Mouse (Mus musculus) lung, postnatal 14 days (tissue): ENCODE measurements around the gene Erbb3.
A peak's percentile ranks its signal among the peaks of the same experiment; 100 is the strongest.

Source experiments
- DNase-seq: peaks from one replicate; pipeline ENCODE4 v3.0.0; 2021

Erbb3 gene

GRCm38 (mm10) chr10:128612433-128613153 is 23.1 kb upstream of the Erbb3 start:
- peak; percentile 81 for DNase-seq

DNA sequence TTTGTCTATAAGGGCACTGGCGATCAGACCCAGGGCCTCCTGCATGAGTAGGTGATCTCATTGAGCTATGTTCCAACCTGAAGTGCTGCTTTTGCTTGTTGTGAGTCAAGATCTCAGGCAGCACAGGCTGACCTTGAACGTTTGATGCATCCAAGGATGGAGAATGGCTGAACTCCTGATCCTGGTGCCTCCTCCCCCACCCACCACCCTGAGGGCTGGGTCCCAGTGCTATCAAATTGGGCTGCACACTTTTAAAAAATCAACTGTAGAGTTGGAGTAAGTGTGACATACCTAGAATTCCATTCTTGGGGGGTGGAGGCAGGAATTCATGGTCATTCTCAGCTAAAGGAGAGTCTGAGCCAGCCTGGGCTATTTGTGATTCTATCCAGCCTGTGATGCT is 17.0 kb upstream of the Erbb3 start:
- DNase-seq, result no peak

DNA sequence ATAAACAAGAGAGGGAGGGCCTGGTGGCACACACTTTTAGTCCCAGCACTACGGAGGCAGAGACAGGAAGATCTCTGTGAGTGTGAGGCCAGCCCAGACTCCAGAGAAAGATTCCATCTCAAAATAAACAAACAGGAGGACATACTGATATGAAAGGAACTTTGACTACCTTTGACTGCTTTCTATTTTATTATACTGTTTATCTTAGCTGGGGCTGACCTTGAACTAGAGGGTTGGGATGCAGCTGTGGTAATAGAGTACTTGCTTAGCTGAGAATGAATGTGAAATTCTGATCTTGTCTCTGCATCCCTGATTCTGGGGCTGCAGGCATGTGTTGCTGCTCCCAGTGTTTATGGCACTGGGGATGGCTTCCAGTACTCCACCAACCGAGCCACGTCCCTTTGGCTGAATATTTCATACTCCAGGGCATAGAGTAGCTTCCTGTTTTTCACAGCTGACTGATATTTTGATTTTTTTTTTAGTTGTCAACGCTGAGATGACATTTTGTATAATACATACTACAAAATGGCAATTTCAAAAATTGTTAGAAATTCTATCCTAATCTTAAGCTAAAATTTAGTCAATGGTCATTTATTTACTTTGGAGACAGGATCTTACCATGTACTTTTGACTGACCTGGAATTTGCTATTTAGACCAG is 13.1 kb upstream of the Erbb3 start:
- DNase-seq, result no peak

- no peak for DNase-seq
Observed at GRCm38 (mm10) chr10:128601499-128601898, 12.0 kb upstream of the Erbb3 start.

- DNase-seq, result no peak
Observed at GRCm38 (mm10) chr10:128598476-128598875, 9.0 kb upstream of the Erbb3 start.

GRCm38 (mm10) chr10:128592797-128593196 is 3.3 kb upstream of the Erbb3 start:
- no peak for DNase-seq

DNA sequence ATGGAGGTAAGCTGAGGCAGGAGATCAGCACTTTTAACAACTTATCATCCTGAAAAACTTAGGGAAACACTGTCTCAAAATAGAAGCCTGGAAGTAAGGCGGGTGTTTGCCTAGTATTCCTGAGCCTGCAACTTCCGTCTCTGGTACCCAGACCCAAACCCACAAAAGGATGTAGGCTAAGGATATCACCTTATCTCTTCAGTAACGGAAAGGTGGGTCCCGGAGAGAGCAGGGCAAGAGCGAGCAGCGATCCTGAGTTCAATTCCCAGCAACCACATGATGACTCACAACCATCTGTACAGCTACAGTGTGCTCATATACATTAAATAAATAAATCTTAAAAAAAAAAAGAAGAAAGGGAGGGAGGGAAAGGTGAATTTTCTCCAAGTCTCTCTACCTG is 2.0 kb upstream of the Erbb3 start:
- no peak for DNase-seq

- peak; percentile 76 for DNase-seq
Observed at GRCm38 (mm10) chr10:128590193-128590690, 790 bp upstream of the Erbb3 start.

DNA sequence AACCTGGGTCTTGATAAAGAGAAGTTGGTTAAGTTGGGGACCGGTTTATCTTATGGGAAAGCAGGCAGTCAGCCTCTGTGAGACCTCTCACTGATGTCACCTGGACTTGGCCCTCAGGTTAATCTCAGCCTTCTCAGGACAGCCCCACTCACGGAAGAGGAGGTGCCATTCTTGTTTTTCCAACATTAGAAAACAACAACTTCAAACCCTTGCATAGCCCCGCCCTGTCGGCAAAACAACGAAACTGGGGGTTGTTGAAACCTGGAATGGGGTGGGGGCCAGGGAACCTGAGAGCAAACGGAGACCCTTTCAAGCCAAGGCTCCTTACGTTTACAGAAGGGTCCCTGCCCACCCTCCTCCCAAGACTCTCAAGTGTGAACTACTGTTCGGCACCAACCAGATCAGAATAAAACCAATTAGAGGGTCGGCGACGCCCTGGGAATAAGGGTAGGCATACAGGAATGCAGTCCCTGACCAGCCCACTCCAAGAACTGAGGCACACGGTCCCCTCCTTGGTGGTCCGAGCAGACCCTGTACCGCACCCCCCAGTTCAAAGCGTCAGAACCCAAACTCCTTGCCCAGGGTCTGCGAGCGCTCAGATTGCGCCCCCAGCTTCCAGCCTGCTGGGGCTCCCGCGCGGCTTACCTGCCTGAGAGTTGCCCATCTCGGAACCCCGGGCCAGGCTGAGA is 533 bp downstream of the Erbb3 start:
- DNase-seq, result no peak

GRCm38 (mm10) chr10:128588136-128588535 is 1.3 kb downstream of the Erbb3 start:
- no peak for DNase-seq

- DNase-seq, result no peak
Observed at GRCm38 (mm10) chr10:128587697-128588096, 1.8 kb downstream of the Erbb3 start.

DNA sequence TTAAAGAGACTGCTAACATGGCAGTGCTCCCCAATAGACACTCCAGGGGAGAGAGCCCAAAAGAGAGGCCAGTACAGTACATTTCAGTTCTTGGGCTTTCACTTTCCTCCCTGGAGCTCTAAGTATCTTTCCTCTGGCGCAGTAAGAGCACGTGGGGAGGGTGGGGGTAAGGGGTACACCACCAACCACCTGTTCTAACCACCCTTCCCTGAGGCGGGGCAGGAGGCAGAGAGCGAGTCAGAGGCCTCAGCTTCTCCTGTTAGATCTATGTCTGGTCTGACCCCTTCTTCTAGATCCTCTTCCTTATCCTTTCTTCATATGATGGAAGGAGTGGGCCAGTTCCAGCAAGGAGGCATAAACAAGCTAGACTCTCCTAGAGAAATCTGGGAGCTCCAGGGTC is 2.3 kb downstream of the Erbb3 start:
- no peak for DNase-seq

DNA sequence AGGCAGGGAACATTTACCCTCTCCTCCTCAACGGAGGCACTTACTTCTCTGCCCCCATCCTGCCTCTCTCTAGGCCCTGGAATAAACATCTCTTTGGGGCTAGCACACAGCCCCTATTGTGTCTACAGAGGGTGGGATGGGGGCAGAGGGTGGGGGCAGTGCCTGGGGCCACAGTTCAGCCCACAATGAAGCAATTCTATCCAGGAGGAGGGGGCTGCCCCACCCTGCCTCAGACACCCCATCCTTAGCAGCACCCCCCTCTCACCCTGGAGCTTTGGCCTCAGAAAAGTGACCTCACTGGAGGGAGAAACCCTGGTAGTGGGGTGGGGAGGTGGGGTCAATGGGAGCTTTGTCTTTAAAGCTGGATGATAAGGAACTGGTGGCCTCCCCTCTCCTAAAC is 2.9 kb downstream of the Erbb3 start:
- no peak for DNase-seq

GRCm38 (mm10) chr10:128584386-128584785 is 5.1 kb downstream of the Erbb3 start:
- DNase-seq, result peak; percentile 72

DNA sequence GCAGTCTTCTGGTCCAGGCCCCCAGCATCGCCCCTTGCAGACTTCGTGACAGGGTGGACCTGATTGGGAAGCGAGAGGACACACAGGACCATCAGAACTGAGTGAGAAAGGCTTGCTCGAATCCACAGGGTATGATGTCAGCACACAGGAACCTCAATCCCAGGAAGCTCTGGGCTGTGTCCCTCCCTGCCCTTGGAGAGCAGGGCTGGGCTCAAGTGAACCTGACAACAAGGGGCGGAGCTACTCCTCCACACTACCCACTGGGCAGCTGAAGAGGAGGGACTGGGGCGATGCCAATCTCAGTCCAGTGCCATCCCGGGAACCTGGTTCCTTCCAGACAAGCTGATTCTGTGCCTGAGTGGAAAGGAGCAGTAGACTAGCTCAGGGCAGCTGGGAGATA is 5.8 kb downstream of the Erbb3 start:
- DNase-seq, result peak; percentile 73

DNA sequence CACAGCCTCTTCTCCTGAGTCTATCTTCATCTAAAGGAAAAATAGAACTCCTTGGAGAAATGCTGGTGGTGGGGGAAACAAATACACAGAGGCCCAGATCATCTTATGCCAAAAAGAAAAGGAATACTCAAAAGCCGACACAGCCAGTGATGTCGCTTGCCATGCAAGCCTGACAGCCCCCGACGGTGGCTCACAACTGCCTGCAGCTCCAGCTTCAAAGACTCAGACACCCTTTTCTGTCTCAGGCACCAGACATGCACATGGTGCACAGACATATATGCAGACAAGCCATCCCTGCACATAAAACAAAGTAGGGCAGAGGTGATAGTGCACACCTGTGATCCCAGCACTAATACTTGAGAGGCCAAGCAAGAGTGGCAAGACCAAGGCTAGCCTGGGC is 9.7 kb downstream of the Erbb3 start:
- DNase-seq, result no peak

DNA sequence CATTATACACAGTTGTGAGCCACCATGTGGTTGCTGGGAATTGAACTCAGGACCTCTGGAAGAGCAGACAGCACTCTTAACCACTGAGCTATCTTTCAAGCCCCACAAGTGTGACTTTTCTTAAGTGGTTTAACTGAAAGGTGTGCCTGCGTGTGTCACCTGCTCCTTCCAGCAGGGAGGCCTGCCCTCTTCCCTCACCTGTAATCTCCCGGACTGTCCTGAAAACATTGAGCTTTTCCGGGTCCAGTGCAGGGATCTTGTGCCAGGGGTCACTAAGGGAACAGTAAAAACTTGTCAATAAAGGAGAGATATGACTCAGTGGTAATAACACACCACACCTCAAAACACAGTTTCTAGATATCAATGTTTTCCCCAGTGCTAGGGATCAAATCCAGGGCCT is 10.2 kb downstream of the Erbb3 start:
- no peak for DNase-seq

- no peak for DNase-seq
Observed at GRCm38 (mm10) chr10:128578330-128578729, 11.1 kb downstream of the Erbb3 start.

- DNase-seq, result no peak
Observed at GRCm38 (mm10) chr10:128575063-128575462, 14.4 kb downstream of the Erbb3 start.

DNA sequence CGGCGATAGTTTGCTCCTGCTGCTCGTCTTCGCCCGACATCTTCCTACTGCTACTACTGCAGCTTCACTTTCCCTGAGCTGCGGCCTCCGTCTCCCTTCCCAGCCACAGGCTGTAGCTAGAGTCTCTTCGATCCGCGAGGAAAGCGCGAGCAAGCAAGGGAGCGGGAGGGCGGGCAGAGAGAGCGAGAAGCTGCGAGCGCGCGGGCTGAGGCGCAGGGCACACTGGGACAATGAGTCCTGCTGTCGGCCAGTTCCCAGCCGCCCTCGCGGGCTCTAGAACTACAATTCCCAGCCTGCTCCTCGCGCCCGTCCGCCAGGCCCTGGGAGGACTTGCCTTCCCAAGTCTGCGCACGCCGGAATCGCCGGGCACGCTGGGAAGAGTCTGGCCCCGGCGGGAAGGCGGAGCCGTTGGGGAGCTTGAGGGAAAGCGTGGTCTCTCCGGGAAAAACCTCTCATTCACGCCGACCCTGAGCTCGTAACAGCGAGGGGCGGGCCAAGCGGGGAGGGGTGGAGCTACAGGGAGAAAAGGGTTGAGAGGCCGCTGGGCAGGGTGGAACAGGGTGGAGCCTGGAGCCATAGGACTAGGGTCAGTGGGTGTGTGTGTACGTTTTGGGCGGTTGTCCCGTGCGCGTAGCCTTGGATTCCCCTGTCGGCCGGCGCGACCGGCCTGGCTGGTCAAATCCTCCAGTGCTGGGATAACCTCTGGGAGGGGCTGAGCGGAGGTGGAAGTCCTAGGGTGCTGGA is 23.5 kb downstream of the Erbb3 start, which contains the start of gene Pa2g4:
Gene Pa2g4, minus strand, starts transcription at position 200 of the 744 bp plus-strand sequence.
- peak; percentile 97 for DNase-seq

DNA sequence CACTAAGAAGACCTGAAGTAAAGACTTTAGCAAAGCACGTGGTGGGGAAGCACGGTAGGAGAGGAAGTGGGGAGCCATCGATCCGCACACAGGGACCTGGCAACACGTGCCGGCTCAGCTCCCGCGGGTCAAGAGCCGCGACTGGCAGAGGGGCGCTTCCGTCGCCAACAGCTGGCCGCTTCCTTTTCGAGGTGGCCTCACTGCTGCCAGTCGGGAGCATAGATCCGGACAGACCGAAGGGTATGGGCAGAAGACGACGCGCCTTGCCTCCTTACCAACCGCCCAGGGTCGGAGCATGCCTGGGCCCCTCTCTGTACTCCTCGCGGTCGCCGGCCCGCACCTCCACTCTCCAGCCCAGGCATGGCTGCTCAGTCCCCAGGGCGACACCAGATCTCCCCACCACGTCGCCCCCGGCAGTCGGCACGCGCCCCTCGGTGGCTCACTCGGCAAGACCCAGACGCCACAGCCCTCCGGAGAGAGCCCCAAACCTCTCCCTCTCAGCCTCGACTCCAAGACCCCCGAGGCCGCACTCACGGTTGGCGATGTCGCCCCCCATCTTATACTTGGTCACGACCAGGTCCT is 24.2 kb downstream of the Erbb3 start:
- peak; percentile 24 for DNase-seq

- DNase-seq, result no peak
Observed at GRCm38 (mm10) chr10:128563544-128563943, 25.9 kb downstream of the Erbb3 start.

DNA sequence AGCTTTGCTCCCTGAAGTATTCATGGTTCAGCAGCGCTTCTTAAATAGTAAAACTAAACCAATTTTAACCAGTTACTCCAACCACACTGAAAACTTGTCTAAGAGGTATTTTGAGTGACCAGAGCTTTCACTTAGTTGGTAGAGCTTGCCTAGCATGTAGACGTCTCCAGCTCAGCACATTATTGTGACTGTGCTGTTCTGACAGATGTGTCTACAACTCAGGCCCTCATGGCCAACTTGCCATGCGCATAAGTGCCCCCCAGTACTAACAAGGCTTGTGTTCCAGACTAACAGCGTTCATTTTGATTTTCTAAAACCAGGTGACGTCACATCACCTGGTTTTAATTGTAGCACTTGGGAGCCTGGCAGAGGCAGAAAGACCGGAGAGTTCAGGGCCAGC is 32.5 kb downstream of the Erbb3 start:
- no peak for DNase-seq
